Mouse (Mus musculus) kidney, adult 9 months (tissue): Measurements from ENCODE around the gene Cga.

Experiments
- DNase-seq: peaks from one replicate; pipeline ENCODE4 v3.0.0; 2022

Cga gene

DNA sequence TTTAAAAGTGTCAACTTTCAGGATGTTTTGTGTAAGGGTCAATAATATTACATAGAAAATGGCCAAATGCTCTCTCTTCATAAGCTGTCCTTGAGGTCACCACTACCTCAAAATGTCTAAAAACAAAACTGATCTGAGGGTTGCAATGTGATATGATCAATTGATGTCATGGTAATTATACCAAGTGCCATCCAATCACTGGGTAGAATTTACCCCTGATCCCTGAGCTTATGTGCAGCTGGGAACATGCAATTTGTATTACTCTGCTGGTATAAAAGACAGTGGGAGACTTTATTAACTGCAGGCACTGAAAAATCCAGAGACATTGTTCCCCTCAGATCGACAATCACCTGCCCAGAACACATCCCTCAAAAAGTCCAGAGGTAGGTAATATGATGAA lies at the start of gene Cga:
TSS of gene Cga (plus strand) at position 301 of the 400 bp plus-strand sequence.
- DNase-seq: no peak

DNA sequence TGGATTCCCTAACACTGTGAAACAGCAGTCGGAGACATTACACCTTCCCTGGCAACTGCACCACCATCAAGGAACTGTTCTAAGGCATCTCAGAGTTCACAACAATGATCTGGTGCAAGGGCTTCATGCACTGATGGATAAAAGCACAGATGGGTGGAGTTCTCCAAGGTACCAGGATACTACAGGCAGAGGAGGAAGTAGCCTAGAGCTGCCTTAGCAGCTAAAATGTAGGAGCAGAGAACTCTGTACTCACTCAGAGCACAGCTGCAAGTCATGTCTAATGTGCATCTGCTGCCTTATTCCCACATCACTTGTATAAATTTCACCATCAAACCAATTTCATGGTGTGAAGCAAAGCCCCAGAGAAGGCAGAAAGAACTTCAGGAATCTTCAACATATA lies 49.7 kb upstream of the Cga start:
- no peak for DNase-seq

DNA sequence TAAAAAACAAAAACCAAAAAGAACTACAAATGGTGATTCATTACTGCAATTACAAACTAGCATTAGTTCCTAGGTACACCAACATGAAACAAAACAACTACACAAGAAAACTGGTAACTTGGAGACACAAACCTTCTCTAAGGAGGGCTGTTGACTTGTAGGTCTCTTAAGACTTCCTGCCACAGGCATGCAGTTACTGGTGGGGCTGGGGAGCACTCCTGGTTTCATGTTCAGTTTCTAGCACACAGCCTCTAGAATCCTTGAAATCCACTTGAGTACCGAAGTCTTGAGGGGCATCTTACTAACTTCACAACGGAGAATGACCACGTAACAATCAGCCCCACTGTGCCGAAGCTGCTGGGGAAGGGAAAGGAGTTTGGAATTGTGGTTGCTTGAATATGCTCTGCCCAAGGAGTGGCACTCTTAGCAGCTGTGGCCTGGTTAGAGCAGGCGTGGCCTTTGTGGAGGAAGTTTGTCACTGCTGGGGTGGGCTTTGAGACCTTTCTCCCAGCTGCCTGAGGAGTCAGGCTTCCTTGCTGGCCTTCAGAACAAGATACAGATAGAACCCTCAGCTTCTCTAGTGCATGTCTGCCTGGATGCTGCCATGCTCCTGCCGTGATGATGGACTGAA lies 45.8 kb upstream of the Cga start:
- DNase-seq: no peak

DNA sequence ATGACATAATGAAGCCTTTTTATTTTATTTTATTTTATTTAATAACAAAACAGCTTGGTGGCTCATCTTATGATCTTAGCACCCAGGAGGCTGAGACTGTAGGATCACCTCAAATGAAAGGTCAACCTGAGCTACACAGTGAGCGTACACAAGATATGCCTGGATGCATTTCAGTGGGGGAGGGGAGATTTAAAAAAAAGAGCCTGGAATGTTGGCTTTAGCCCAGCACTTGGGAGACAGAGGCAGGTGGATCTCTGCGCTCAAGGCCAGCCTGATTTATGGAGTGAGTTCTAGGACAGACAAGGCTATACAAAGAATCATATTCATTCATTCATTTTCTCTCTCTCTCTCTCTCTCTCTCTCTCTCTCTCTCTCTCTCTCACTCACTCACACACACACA lies 43.4 kb upstream of the Cga start:
- DNase-seq: peak; percentile 28

DNA sequence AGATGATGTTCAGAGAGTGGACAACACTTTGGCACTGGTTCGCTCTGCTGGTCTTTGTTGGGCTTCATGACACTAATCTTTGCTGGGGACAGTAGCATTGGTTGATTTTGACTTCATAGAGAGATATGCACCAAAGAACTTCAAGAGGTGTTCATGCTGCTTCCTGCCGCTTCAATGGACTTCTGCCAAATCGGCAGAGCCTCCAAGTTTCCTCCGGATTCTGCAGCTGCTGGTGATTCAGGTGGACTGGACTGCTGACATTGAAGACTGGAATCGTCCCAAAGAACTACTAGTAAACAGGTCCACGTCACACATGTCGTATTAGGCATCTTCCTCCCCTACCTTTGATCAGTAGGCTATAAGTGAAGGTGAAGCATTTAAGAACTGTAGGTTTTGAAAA lies 41.5 kb upstream of the Cga start:
- peak; percentile 26 for DNase-seq

DNA sequence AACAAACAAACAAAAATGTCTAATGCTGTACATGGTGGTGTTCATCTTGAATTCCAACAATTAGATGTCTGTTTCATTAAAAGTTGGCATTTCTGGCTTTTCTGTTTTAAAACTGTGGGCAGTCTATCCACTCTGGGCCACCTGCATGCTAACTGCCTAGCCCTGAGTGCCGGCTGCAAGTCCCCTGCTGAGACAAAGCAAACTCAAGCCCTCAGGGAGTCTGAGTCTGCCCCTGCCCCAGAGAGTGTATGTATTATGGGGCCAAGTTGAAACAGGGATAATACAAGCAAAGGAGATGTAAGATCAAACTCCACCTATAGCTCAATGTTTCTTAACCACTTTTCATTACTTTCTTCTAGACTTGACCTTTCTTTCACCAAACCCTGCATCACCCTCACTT lies 37.6 kb upstream of the Cga start:
- DNase-seq: no peak

DNA sequence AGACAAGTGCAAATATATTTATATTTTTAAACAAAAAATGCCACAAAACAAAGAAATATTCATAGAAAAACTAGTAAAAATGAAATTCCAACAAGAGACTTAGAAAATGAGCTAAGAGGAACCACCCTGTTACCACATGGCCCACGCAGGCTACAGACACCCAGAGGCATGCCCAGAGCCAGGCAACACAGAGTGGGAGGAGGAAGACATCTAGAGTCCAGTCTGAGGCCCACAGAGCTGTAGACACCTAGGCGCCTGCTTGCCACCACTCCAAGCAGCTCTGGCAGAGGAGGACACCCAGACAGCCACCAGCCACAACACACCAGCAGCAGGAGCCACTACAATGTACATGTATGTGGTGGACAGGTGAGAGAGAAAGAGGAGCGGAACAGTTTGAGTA lies 34.7 kb upstream of the Cga start:
- no peak for DNase-seq

DNA sequence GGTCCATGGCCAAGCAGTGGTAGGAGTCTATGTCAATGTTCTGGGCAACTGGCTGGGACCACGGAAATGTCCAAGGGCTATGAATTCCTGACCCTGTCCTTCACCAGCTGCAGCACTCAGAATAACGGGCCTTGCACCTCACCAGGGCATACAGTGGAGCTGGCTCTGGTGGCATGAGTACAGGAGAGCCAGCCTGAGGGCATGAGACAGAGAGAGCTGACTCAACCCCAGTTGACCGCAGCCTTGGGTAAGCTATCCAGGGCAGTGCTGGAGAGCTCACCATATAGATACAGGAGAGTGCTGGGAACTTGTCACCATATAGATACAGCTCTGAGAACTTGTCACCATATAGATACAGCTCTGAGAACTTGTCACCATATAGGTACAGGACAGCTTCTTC lies 34.2 kb upstream of the Cga start:
- no peak for DNase-seq

DNA sequence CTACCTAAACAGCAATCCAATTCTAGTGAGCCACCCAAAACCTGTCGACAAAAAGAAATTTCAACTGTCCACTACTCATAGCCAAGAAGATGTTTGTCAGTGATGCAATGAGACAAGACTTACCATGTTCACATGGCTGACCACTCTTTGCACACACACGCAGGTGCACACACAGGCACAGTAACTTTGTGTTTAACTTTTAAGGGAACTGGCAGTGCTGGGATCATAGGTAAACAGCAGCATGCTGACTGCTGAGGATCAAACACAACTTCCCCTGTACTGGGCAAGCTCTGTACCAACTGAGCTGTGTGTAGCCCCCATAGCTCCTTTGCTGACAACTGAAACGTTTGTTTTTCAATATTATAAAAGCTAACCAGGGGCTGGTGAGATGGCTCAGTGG lies 32.1 kb upstream of the Cga start:
- no peak for DNase-seq

DNA sequence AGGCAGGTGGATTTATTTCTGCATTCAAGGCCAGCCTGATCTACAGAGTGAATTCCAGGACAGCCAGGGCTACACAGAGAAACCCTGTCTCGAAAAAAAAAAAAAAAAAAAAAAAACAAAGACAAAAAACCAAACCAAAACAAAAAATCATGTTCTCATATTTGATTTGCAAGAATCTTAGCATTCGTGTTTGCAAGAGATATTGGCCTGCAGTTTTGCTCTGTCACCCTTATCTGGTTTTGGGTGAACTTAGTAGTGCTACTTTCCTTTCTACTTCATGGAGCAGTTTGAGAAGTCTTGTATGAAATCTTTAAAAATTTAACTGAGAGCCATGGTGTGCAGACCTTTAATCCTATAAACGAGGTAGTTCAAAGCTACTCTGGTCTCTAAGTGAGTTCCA lies 23.8 kb upstream of the Cga start:
- DNase-seq: no peak

DNA sequence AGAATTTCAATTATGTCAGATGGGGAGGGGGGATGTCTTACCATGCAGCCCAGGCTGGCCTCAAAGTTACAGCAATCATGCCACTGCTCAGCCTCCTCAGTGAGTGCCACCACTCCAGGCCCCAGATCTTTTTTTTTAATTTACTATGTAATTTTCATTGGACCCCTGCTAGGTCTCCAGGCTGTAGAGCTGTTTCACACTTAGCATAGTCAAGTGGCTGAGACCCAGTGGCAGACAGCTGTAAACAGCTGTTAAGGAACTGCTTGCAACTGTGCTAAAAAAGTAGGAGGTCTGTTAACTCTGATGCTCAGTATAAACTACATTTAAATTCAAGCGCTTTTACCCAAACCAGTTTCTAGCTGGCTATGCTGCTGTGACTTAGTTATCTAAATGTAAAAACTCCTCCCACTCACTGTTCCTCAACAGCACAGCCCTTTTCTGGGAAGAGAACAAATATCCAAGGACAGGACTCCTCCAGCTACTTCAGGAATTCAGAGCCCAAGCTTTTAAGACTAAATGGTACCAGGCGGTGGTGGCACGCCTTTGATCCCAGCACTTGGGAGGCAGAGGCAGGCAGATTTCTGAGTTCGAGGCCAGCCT lies 20.6 kb upstream of the Cga start:
- no peak for DNase-seq

DNA sequence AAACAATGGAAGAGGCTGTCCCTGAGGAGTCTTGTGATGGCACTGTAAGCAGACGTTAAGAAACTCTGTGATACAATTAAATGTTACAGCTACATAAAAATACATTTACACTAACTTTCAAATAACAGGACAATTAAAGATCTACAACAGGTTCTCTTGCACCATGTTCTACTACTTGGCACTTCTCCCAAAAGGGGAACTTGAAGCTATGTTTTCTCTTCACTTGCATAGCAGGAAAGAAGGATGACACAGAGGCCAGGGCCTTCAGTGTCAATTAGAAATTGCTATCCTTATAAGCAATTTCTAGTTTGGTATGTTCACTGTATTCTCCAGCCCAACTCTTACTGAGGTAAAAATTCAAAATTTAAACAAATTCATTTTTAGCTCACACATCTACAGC lies 19.3 kb upstream of the Cga start:
- DNase-seq: no peak

DNA sequence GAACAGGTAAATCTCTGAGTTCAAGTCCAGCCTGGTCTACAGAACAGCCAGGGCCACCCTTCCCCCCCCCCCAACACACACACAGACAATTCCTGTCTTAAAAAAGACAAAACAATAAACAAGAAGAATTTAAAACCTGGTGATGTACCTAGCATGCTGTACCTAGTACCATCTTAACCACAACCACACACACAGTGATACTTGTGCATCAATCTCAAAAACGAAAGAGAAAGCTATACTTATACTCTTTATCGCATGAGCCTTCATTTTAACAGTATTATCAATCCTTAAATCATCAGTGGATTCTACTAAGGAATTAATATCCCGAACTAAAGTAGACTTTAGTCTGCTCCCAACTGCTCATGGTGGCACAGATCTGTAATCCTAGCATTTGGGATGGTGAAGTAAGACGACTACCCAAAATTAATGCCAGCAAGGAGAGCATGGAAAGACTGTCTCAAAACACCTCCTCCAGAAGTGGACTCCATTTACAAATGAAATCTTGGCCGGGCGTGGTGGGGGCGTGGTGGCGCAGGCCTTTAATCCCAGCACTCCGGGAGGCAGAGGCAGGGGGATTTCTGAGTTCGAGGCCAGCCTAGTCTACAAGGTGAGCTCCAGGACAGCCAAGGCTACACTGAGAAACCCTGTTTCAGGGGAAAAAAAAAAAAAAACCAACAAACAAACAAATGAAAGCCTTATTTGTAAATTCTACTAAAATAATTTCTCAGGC lies 12.5 kb upstream of the Cga start:
- no peak for DNase-seq

DNA sequence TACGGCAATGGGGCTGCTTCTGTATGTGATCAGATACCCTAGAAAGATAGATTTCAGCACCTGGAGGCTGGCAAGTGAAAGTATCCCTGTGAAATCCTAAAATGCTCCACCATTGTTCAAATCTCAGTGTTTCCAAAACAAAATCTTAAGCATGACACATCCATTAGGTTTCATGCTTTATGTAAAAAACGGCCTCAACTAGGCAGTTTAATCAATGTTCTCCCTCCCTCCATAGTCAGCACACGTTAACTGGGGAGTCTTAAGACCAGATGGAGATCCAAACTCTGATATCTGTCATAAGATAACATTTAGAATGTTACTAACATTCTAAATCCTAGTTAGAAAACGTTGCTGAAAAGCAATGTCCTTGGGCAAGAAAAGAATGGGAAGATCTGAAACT lies 11.7 kb upstream of the Cga start:
- no peak for DNase-seq

DNA sequence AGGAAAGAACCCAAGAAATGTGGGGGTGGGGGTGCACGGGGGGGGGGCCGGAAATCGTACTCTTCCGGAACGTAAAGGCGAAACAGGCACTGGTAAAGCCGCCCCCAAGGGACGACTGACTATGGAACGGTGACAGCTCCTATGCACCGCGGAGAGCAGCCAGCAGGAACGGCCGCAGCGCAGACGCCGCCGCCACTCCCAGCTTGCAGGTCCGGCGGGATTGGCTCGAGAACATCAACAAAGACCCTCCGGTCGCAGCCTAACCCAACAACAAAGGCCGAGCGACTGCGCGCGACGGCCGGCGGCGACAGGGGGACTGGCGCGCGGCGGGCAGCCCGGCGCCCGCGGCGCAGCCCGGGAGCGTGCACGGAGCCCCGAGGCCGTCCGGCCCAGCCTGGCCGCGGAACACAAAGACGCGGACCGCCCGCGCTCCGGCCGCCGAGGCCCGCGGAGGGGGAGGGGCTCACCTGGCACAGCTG lies 11.2 kb upstream of the Cga start:
- no peak for DNase-seq

DNA sequence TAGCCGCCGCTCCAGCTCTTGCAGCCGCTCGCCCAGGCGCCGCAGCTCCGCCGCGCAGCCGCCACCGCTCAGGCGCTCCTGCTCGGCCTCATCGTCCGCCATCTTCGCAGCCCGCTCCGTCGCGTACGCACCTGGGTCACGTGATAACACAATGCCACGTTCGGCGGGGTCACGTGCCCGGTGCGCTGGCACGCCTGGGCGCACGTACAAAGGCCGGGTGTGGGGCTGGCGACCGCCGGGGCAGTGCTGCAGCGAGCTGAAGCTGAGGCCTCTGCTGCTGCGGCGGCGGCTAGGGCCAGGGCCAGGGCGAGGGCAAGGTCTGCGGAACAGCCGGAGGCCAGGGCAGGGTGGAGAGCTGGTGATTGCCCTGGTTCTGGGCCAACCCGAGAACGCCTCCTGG lies 10.8 kb upstream of the Cga start, which contains the start of gene Zfp292:
TSS of gene Zfp292 (minus strand) at position 143 of the 400 bp plus-strand sequence.
- peak; percentile 98 for DNase-seq

DNA sequence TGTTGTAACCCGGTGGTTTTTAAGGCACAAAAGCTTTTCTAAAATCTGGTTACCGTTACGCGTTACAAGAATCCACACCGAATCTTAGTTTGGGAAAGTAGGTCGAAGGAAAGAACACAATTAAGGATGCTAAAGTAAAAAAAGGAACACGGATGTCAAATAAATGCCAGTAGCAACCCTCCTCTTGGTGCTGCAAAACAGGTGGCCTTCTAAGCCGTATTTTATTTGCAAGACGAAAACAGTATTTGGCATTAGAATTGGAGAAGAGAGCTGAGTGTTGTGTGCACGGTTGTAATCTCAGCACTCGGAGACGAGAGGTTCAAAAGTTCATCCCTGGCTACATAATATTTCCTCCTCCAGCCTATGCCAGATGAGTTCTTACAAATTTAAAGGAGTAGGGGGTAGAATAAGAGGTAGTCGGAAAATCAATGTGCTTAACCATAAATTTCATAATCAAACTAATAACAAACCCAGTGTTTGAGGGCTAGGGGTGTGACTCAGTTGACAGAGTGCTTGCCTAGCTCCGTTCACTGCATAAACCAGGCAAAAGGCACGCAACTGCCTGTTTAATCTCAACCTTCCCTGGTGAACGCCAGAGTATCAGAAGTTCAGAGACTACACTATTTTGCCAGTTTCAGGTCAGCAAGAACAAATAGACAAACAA lies 10.1 kb upstream of the Cga start:
- DNase-seq: peak; percentile 16

DNA sequence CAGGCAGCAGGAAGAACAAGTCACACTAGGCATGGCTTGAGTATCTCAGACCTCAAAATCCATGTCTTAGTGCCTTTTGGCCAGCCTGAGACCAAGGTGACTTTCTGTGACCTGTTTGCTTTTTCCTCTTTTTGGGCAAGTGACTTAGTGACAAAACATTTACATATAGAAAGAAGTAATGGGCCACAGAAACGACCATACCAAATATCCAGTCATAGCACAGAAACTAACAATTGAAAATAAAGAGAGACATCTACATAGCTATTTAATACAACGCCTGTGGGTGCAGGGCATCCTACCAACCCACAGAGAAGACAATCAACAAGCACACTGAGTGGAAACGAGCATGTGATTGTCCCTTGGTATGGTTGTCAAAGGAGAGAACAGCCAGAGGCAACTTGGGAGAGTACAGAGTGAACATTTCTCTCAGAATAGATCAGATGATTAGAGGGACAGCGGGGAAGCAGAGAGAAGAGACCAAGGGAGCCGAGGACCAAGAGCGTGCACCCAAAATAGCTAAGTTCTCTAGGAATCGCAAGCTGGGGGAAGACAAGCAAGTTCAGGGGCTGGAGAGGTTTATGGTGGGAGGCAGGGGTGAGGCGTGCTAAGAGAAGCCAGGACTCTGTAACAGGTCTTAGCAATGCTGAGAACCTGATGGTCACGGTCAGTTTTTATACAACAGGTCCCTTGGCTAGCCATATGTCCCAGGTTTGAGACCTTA lies 7.8 kb upstream of the Cga start:
- no peak for DNase-seq

DNA sequence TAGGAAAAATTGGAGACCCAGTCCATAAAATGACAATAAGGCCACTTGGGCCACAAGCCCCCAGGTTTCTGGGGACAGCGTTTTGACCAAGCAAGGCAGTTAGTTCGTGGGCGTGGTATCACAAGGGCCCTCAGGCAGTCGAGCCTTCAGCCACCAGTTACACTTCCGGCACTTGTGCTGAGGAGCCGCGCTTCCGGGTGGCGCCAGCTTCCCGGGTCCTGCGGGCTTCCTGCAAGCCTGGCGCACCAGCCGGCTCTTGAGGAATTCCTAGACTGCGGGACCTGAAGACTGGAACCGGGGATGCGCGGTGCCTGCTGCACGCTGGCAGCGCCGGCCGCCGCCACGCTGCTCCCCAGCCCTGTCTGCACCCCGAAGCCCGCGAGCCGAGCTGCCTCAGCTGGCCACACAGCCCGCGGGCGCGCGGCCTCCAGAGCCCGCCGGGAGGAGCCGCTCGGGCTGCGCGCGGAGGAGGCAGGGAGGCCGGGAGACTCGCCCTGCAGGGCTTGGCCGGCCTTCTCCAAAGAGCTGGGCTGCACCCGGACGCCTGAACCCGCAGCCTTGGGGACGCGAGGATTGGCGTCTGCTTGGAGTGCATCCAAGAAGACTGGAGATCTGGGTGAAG lies 7.0 kb upstream of the Cga start:
- DNase-seq: peak; percentile 79

DNA sequence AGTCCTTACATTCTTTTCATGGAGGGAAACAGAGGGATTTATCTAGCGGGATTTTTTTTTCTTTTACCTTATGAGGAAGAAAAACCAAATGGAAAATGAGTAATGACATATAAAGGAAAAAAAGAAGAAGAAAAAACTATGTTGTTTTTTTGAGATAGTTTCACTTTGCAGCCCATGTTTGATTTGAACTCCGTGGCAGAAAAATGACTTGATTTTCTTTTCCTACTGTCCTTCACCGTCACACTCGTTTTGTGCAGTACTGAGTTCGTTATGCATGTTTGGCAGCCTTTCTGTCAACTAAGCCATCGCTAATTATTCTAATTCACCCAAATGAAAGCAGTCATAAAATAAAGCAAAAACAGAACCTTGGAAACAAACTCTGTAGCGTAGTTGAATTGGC lies 6.3 kb upstream of the Cga start:
- DNase-seq: no peak

DNA sequence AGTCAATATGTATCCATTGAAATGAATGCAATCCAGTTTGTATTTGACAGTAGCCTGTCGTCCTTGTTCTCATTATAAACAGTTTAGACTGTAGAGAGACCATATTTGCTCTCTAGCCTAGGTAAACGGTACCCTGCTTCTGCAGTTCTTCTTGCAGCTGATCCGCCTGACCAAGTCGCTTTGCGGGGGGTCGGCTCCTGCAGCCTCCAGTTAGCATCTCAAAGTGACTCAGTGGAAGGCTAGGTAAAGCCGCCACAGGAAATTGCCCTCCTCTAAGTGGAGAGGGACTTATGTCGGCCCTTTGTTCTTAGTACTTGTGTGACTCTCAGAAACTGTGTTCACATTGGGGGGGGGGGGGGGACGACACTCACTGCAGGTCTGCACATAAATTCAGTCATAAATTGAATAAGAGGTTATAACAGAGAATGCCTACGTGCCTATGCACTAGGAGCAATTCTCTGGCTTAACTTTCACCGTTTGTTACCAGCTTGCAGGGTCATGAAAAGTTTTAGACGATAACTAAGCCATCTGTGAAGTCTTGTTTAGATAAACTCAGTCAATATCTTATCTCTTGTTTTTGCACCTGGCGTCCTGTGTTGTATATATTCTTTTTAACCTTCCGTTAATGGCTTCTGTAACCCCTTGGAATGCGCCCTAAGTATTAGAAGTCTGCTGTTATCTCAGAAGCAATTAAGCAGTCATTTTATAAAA lies 4.3 kb upstream of the Cga start:
- DNase-seq: no peak

DNA sequence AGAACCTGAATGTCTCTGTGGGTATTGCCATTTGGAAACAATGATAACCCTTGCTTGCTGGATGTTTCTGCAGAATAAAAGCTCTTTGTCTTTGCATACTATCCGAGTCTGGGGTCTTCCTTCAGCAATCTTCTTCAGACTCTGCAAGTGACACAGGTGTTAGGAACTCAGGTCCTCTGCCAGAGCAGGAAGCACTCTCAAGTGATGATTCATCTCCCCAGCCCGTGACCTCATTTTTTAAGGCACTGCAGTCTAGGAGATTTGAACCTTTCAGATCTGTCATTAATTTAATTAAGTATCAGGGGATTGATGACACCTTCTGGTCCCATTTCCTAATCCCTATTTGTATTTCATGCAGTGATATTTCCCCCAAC lies 3.8 kb upstream of the Cga start:
- no peak for DNase-seq
